Mouse (Mus musculus) gastrocnemius, adult 18-20 months (tissue): Measurements from ENCODE around the gene Shbg. TPM values are rescaled to one million over a fixed set of nuclear protein-coding genes. Genes with fewer than 3 reads are reported as not detected.

Experiments used
- DNase-seq: peaks from one replicate; pipeline ENCODE4 v3.0.0; 2021; ENCODE audit warnings: low spot score
- long read RNA-seq, 2 experiments: library from polyadenylated mRNA; stranded (forward); transcript quantifications; one replicate each; pipeline ENCODE4 v2.0.0; 2021
- total RNA-seq, 2 experiments: library from RNA; stranded (reverse); gene quantifications; 2 replicates each; pipeline ENCODE4 v1.2.3; 2021

The Shbg gene
- not detected for total RNA-seq
- long read RNA-seq, experiment 1 = 0 reads
- long read RNA-seq, experiment 2 = 0 reads

DNA sequence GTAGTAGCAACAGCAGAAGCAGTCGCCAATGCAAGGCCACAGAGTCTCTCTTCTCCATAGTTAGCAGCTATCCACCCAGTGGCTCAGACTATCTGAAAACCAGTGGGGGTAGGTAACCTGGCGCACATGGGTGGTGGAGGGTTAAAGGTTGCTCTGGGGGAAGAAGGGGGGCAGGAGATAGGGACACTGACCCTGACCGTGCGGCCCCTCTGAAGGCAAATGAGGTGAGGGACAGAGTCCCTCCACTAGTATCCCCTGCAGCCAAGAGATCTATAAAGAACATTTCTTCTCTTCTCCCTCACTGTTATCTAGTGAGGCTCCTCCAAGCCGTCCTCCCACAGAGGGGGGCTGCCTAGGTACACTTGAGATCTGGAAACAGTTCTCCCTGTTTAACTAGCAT, at the start of gene Shbg:
Shbg (minus strand) TSS at position 101 of the 400 bp plus-strand sequence.
- no peak for DNase-seq

DNA sequence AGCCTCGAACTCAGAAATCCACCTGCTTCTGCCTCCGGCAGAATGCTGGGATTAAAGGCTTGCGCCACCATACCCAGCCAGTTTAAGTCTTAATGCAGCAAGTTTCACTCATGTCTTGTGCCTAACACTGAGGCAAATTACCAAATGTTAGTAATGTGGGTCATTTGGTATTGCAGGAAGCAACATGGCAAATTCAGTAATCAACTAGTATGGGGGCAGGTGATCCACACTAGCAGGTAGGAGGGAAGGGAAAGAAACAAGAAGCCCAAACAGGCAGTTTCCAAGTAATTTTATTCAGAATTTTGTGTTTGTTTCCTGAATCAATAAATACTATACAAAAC, 48.9 kb upstream of the Shbg start:
- DNase-seq = no peak

DNA sequence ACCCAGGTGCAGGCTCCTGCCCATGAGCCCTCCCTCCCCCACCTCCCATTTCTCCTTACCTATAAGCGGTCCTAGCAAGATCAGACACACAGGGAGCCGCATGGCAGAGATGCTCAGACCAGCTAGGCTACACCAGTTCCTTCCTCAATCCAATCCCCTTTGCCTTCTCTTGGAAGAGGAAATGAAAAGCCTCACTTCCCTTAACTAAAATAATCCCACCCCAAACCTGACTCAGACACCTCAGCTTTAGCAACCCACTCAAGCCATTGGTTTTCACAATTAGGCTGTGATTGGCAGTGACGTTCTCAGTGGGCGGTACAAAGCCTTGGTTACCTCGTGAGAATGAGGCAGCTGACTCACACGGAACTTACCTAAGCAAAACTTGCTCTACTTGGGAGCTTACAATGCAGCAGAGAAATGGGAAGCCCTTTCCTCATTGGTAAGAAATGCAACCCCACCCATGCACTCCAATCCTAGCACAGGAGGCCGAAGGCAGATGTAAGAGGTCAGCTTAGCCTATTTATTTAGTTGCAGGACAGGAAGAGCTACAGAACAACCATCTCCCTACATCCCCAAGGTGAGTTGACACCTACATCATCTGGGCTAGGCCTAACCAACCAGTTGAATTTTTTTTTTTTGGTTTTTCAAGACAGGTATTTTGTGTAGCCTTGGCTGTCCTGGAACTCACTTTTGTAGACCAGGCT, 48.4 kb upstream of the Shbg start, which contains the start of gene Cd68:
Cd68 (minus strand) TSS at position 193 of the 704 bp plus-strand sequence.
- DNase-seq = no peak

DNA sequence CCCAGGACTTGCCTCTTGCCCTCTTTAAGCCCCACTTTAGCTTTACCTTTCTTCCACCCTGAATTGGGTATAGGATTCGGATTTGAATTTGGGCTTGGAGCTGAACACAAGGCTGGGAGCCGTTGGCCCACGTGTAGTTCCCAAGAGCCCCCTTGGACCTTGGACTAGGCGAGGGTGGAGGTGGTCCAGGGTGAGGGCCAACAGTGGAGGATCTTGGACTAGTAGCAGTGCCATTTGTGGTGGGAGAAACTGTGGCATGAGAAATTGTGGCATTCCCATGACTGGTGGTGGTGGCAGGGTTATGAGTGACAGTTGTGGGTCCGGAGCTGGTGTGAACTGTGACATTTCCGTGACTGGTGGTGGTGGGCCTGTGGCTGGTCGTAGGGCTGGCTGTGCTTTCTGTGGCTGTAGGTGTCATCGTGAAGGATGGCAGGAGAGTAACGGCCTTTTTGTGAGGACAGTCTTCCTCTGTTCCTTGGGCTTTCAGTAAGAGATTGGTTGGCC, 47.8 kb upstream of the Shbg start:
- DNase-seq = no peak

DNA sequence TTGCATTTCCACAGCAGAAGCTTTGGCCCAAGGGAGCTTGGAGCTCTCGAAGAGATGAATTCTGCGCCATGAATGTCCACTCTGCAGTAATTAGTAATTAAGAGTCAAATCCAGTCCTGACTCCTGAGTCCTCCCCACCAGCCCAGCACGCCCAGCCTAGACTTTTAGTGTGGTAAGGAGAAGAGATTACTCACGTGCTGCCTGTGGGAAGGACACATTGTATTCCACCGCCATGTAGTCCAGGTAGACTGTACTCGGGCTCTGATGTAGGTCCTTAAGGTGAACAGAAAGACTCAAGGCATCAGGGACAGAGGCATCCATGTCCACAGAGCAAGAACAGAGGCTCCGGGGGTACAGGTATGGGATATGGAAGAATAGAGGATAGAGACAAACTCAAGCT, 47.1 kb upstream of the Shbg start:
- DNase-seq = no peak

DNA sequence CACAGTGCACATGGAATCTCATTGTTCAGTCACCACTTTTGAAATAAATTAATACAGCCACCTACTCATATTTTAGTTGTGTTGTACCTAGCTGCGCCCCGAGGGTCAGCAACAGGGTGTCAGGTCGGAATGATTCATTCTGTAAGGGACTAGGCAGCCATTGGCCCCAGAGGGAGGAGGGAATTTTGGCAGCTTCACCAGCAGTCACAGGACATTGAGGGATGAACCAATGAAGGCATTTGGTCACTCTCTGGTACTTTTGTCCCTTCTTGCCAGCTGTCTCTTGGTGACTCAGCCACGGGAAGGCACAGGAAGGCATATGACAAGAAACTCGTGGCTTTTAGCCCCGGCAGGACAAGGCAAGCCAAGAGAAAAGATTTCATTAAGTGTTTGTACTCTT, 46.1 kb upstream of the Shbg start:
- peak; percentile 35 for DNase-seq

DNA sequence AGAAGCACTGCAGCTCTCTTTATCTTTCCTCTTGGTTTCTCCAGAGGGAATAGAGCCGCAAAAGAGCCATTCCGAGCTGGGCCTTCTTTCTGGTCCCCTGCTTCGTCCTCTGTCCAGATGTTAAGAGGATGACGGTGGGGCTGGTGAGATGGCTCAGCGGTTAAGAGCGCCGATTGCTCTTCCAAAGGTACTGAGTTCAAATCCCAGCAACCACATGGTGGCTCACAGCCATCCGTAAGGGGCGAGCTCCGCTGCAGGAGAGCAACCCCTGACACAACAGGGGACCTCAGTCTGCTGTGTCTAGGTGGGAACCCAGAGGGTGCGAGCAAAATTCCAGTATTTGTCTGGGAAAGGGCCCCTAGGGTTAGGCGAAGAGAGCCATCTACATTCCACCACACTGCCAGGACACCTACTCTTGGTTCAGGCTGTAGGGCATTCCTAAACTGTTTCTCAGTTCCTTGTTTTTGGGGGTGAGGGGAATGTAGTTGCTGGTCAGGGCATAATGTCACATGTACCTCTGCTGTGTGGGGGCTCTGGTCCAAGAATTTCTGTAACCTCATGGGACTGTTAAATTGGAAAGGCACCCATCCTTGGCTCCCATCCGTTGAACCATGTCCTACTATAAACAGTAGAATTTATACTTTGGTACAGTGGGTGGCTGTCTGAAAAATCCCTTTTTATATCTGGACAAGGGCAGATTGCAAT, 45.4 kb upstream of the Shbg start:
- DNase-seq = no peak

DNA sequence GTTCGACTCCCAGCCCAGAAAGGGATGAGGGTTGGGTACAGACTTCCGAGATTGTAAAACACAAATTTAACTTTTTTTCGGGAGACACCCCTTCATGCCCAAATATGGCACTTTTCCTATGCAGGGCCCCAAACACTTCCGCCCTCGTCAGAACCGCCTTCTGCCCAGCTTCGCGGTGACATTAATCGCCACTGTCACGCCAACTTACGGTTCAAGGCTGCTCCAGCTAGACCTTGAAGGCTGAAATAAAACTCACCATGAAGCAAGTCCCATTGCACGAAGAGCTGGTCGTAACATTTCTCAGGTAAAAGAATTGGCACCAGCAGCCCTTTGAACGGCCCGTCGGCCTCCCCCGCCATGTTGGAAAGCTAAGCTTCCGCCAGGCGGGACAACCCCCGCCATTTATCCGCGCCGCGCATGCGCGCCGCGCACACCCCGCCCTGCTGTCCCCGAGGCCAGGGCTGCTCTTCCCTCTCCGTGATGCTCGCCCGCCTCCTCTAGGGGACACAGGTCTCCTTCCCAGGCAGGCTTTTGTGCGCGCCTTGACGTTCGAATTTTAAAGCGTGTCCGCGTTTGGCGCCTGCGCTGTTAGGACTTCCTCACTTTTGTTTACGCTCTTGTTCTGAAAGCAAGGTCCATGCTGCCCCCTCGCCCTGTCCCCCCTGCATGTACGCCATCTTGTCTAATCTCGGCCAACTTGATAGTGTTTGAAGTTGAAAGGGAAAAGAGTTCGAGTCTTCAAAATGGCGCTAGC, 44.7 kb upstream of the Shbg start, which contains the start of gene Mpdu1:
Mpdu1 (minus strand) TSS at position 430 of the 754 bp plus-strand sequence.
- DNase-seq = peak; percentile 92

DNA sequence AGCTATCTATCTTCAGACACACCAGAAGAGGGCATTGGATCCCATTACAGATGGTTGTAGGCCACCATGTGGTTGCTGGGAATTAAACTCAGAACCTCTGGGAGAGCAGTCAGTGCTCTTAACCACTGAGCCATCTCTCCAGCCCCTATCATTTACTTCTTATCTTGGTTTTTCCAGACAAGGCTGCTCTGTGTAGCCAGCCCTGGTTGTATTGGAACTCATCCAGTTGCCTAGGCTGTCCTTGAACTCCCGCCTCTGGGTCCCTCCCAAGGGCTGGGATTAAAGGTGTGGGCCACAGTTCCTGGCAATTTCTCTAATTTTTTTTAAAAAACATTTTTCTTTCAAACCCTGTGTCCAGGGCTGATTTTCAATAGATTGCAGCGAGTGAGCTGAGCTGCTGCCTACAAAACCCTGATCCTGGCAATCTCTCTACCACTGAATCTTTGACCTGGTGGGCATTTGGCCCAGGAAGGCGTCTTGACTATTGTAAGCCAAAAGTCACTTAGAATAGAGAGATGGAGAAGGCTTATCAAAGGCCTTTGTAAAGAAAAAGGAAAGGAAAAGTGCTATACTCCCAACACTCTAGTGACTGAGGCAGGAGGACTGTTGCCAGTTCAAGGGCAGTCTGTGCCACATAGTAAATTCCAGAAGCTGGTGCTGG, 43.6 kb upstream of the Shbg start:
- DNase-seq = no peak

DNA sequence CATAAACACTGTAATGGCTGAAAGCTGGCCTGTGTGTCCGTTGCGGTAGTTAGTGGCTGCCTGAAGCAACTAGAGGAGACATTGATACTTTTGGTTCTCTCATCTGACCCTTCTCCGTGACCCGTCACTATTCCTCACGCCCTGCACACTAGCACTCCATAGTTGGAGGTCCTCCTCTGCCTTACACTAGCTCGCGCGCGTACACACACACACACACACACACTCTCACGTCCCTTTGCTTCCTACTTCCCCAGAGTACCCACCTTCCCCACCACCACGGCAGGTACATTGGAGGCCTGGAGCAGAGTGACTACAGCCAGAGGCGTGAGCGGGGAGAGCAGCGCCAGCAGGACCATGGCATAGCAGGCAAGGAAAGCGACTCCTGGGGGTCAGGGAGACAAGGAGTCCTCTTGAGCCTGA, 39.8 kb upstream of the Shbg start:
- DNase-seq = no peak

DNA sequence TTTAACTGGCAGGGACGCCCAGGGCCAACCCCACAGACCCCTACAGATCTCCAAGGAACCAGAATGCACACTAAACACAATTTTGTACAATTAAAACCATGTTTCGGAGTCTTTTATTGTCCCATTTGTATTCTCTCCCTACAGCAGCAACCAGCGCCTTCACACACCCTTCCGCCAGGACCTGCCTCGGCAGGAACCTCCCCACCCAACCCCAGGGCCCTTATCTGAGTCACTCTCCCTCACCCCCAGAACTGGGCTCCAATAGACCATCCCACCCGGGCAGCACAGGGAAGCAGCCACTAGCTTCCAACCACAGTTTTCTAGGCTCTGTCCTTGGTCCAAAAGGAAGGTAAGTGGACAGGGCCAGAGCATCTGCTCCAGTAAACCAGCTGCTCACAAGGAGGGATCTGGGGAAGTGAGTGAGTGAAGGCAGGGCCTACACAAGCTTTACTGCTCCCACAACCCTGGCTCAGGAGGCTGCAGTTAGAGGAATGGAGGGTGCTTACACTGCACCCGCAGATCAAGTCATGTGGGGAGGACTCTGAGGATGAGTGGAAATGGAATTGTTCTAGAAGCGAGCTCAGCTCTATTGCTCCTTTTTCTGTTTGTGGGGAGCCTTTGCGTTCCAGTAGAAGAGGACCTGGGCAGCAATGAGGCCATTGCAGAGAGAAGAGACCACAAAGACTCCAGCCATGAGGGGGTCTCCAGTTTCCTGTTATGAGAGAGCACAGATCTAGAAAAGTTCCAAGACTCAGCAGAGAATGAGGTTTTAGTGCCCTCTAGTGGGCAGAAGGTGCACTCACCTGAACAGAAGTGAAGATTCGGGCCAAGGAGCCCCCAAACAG, 39.1 kb upstream of the Shbg start:
- peak; percentile 47 for DNase-seq

DNA sequence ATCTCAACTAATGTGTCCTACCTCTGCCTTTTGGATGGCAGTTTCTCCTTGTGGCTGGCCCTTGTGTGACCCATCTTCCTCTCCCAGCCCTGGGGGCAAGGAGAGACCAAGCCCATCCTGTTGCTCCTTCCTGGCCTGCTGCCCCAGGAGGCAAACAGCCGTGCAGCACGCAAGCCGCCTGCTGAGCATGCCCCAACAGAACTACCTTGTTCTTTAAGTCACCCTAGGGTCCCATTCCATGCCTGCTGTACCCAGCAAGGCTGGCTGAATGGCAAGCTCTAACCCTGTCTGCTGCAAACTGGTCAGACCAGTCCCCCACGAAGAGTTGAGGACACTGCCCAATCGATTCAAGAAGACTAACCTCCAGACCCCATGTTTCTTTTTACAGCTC, 38.4 kb upstream of the Shbg start:
- no peak for DNase-seq

DNA sequence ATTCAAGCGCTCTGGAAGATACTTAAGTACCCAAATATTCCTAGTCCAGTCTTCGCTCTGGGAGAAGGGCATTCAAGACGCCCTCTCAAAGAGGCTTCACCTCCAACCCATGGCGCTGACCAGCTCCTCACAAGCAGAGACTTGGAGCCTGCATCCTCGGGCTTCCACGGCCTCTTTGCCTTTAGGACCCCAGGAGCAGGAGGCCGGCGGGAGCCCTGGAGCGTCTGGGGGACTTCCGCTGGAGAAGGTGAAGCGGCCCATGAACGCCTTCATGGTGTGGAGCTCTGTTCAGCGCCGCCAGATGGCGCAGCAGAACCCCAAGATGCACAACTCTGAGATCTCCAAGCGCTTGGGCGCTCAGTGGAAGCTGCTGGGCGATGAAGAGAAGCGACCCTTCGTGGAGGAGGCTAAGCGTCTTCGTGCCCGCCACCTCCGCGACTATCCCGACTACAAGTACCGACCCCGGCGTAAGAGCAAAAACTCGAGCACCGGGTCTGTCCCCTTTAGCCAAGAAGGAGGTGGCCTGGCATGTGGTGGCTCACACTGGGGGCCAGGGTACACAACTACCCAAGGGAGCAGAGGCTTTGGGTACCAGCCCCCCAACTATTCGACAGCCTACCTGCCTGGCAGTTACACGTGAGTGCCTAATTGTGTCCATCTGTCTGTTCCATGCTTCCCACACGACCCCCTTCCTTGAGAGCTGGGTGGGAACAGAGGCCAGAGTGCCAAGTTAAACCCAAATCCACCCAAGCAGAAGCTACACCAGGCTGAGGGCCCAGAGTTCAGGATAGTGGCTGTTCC, 37.8 kb upstream of the Shbg start, which contains the start of gene Sox15:
Sox15 (plus strand) TSS at position 51 of the 801 bp plus-strand sequence.
- DNase-seq = peak; percentile 45

DNA sequence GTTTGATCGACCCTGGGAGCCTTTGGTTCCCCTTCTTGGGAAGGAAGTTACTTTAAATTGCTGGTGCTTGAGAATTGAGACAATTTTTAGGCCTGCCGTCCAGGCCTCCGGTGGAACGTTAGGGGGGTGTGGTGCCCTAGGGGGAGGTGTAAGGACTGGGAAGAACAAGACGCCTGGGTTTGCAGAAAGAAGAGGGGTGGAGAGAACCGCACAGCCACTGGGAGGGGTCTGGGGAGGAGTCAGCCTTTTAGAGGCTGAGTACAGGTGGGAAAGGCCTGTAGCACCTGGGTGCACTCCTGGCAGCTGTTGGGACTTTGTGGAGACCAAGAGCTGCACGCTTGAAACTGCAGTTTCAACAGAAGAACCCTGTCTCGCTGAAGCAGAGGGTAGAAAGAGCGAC, 37.1 kb upstream of the Shbg start:
- DNase-seq = no peak

DNA sequence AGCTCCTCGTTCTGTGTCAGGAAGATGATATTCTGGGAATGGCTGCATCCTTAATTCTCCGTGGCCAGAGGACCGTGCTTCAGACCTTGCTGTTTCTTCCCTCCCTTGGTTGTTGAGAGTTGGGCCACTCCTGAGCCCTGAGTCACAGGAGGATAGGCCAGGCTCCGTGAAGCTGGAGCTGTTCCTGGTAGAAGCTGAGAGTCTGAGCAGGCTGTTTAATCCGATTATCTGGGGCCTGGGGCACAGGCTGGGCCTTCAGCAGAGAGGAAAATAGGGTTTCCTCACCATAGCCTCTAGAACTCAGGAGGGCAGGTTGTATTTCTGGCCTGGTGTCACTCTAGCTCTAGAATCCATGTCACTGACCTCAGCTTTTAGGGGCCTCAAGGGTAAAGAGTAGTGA, 35.7 kb upstream of the Shbg start:
- no peak for DNase-seq

DNA sequence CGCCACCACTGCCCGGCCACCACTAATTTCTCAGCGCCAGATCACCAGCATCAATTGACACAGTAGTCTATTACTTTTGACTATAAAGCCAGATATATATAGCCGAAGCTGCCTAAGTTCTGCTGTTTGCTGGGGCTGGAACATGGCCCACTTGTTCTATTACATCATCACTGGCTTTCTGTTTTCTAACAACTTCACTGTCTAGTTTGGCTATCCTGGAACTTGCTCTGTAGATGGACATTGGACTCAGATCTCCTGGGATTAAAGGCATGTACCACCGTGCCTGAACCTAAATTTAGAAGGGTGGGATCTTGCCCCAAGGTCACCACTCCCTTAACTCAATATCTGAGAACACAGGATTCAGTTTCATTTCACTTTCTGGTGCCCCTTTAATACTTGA, 28.2 kb upstream of the Shbg start:
- DNase-seq = no peak

DNA sequence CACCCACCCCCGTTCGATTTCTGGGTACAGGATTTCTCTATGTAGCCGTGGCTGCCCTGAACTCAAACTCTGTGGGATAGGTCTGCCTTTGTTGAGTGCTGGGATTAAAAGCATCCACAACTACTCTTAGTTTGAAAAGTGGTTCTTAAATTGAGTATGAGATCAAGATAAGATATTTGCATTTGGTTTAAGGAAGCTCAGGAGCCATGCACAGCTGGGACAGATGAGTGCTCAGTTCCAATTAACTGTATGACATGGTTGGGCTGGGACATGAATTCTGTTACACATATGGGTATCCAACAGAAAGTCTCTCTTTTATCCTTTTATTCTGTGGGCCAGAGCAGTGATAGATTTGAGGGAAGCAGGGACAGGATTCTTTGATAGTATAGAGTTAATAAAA, 17.8 kb upstream of the Shbg start:
- no peak for DNase-seq

DNA sequence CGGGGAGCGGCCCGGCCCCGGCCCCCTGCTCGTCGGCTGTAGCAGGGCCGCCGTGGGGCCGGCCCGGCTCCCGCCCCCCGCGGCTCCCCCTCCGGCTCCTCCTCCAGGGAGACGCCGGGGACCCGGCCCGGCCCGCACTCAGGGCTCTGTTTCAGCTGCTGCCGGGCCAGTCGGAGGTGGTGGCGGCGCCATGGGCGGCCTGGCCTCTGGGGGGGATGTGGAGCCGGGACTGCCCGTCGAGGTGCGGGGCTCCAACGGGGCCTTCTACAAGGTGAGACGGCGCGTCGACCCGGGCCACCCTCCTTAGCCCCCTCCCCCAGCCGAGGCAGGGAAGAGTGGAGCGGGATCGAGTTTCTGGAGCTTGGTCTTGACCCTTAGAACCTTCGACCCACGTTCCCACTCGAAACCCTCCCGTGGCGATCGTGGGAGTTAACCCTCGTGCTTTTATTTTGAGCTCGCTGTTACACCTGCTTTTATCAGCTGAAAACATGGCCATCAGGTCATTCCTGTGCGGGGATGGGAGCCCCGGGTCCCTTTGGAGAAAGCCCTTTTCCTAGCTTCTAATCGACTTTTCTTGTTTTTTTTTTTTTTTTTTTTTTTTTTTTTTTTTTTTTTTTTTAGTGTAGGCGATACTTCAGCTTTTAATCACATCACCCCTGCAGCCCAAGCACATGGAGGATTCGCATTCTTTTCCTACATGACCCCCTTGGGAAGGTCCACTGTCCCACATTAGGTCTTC, 15.6 kb upstream of the Shbg start:
- DNase-seq = peak; percentile 41
